Mouse (Mus musculus): ENCODE data around the gene Zmym3. TPM values are rescaled to one million over a fixed set of nuclear protein-coding genes. Genes with fewer than 3 reads are reported as not detected.

Gene Zmym3
- total RNA-seq (2023) = 10 to 100 TPM; 24.2 to 26.7 TPM

DNA sequence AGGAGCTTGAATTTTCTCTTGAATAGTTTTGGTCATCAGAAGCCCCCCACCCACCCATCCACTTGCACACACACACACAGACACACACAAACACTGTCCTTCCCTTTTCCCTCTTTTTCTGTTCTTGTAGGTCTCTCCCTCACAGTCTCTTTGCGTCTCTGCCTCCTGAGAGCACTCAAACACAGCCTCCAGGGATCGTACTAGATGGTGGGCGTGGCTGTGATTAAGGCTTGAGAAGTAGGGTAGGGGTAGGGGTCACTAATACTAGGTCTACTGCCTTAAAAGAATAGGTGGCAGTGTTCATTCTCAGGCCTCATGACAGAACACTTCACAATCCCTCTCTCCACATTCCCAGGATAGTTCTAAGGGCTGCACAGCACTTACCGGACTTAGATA, at the start of gene Zmym3:
TSS of gene Zmym3 (minus strand) at position 150 of the 396 bp plus-strand sequence.

DNA sequence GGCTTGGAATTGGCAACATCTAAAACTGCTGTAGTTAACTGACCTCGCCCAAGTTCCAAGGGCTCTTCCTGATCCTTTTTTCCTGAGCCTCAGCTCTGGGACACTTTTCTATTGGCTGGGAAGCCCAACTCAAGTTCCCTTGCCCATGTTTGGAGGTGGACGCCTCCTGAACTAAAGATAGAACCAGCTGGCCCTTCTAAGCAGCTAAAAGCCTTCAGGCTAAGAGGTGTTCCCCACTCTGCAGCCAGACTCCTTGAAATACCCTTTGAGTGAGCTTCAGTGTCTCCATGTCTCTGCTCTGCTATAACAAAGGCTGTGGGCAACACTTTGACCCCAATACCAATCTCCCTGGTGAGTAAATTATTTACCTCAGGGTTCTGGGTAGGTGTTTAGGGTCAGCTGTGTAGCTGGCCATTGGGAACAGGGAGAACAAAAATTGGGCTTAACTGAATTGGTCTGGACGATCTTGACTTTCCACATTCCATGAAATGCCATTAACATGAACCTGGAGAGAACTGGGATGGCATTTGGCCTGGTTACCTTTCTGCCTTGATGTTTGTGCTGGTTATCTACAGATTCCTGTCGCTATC, 28.3 kb upstream of the Zmym3 start, which contains the start of gene Itgb1bp2:
TSS of gene Itgb1bp2 (plus strand) at position 203 of the 590 bp plus-strand sequence.

DNA sequence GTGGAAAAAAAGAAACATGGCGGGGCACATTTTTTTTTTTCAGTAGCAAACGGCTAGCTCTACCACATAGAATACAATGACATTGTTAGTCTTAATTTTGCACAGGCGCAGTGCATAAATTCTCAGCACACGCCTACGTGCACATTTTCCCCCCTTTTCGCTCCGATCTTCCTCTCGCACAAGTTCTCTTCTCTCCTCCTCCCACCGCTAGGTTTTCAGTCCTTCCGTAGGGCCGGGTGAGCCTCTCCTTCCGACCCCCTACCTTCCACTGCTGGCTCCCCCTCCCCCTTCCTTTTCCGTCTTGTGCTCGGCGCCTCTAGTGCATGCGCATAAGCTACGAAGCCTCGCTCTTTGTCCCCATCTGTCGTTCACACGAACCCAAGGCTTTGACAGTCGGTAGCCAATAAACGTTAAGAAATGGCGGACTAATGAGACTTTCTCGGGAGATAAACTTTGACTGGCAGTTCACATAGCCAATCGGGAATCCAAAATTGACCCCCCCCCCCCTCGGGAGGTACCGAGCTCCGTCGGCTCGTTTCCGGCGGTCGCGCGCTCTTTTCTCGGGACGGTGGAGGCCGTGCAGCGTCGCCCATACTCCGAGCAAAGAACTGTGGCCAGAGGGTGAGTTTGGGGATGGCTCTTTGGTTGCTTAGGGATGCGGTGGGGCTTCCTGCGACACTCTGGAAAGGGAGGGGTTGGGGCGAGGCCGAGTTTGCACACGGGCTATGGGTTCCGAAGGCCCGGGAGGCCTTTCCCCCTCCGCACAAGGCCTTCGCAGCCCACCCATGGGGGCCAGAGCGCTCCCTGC, 8.7 kb upstream of the Zmym3 start, which contains the start of gene Nono:
TSS of gene Nono (plus strand) at position 177 of the 808 bp plus-strand sequence.

DNA sequence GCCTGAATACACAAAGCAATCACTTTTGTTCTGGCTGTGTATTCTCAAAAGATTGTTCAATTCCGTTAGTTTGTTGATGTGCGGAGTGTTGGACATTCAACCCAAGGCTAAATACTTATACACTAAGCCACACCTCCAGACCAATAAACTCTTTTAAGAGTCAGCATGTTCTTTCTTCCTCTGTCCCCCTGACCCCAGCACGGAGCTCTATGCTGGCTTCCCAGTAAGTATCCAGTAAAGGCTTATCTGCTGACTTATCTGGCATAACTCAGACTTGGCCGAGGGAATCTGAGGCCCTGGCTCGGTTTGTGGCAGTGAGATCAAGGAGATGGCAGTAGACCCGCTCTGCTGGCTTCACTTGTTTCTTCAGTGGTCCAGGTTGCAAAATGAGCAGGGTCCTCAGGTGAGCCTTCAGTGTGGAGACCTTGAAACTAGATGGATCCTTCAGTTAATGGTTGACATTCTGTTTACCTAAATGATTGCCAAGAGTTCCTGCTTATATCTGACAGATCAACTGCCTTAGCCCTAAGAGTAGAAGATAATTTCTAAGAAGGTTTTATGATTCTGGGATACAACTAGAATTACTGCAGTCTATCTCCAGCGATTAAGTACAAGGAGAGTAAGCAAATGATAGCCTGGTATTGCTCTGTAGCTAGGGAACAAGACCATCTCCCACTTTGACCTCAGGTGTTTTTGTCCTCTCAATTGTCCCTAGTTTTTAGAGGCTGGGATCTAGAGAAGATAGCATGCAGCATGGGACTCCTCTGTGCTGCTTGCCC, 44.3 kb downstream of the Zmym3 start, which contains the start of gene Gjb1:
TSS of gene Gjb1 (plus strand) at position 189 of the 779 bp plus-strand sequence.

Other genes with a start within 250 kb of the Zmym3 start
- 10 to 100 TPM; 38.0 to 39.1 TPM for gene Snx12, start 198.3 kb downstream of the Zmym3 start, total RNA-seq (2023)
- gene Foxo4, start 166.3 kb downstream of the Zmym3 start, total RNA-seq (2023) = 10 to 100 TPM; 29.8 to 31.4 TPM
- 10 to 100 TPM; 11.3 to 11.6 TPM for gene Gm614, start 156.9 kb downstream of the Zmym3 start, total RNA-seq (2023)
- 100 to 1,000 TPM; 204 to 231 TPM for gene Il2rg, start 152.6 kb downstream of the Zmym3 start, total RNA-seq (2023)
- not detected for gene Gm20489, start 151.8 kb downstream of the Zmym3 start, total RNA-seq (2023)
- 100 to 1,000 TPM in 1 of 2 experiments, 10 to 100 TPM in 1; 96.4 to 106 TPM for gene Med12, start 146.8 kb downstream of the Zmym3 start, total RNA-seq (2023)
- gene Nlgn3, start 121.7 kb downstream of the Zmym3 start, total RNA-seq (2023) = not detected
- gene Gjb1, start 44.5 kb downstream of the Zmym3 start, total RNA-seq (2023) = not detected
- 100 to 1,000 TPM; 173 to 190 TPM for gene Nono, start 8.5 kb upstream of the Zmym3 start, total RNA-seq (2023)
- under 1 TPM; 0.71 to 0.91 TPM for gene Itgb1bp2, start 28.2 kb upstream of the Zmym3 start, total RNA-seq (2023)
- 10 to 100 TPM; 25.5 to 27.9 TPM for gene Taf1, start 111.9 kb upstream of the Zmym3 start, total RNA-seq (2023)
- gene Ogt, start 219.2 kb upstream of the Zmym3 start, total RNA-seq (2023) = 100 to 1,000 TPM; 184 to 194 TPM